Mouse (Mus musculus) hindbrain, embryonic 15.5 days (tissue): Measurements from ENCODE around the gene Qrich2. TPM values are rescaled to one million over a fixed set of nuclear protein-coding genes. Genes with fewer than 3 reads are reported as not detected.

Experiments
- ATAC-seq: fragments of 200-750 bp; cut with Nextera tagmentation; 2 replicates; pipeline ENCODE4 v1.8.0; 2017; ENCODE audit warnings: low read depth, moderate number of reproducible peaks, moderate TSS enrichment; ENCODE audit not compliant: low FRiP score
- H3K27ac ChIP-seq: fragments of 300-500 bp; sonication (generic); replicated peaks from 2 replicates; pipeline ENCODE4 v1.5.1; 2015; ENCODE audit warnings: mild to moderate bottlenecking, inconsistent platforms
- H3K27me3 ChIP-seq: fragments of 300-500 bp; sonication (generic); 2 replicates; pipeline ENCODE4 v1.6.1; 2015; ENCODE audit warnings: control low read depth, inconsistent platforms
- H3K36me3 ChIP-seq: fragments of 300-500 bp; sonication (generic); 2 replicates; pipeline ENCODE4 v1.6.1; 2015; ENCODE audit warnings: control low read depth, inconsistent platforms
- H3K4me1 ChIP-seq: fragments of 300-500 bp; sonication (generic); replicated peaks from 2 replicates; pipeline ENCODE4 v1.6.1; 2015; ENCODE audit warnings: control low read depth, inconsistent platforms
- H3K4me2 ChIP-seq: fragments of 300-500 bp; sonication (generic); 2 replicates; pipeline ENCODE4 v1.6.1; 2015; ENCODE audit warnings: moderate library complexity, mild to moderate bottlenecking, inconsistent platforms
- H3K4me3 ChIP-seq: fragments of 300-500 bp; sonication (generic); 2 replicates; pipeline ENCODE4 v1.5.1; 2015; ENCODE audit warnings: mild to moderate bottlenecking, inconsistent platforms
- H3K9ac ChIP-seq: fragments of 300-500 bp; sonication (generic); 2 replicates; pipeline ENCODE4 v1.6.1; 2015; ENCODE audit warnings: inconsistent platforms
- H3K9me3 ChIP-seq: fragments of 300-500 bp; sonication (generic); 2 replicates; pipeline ENCODE4 v1.6.1; 2016; ENCODE audit warnings: control low read depth, inconsistent platforms
- WGBS: fragments of 180-500 bp; shearing (Covaris S2); methylation state at CpG from one replicate; pipeline ENCODE4 v1.1.7; 2015; 5-methylcytosine and 5-hydroxymethylcytosine counted together
- polyA plus RNA-seq: library from polyadenylated mRNA; unstranded; fragments of >200 nt; fragmentation: Nextera tagmentation; extraction: Ambion mirVana; gene quantifications from 2 replicates; pipeline ENCODE4 v1.2.1, GENCODE M21; 2015

The Qrich2 gene
- polyA plus RNA-seq, 1 experiment from 2014 or later = 0.47 TPM

GRCm38 (mm10) chr11:116394769-116395168 lies 71.3 kb downstream of the Qrich2 start:
- Histone ChIP-seq H3K9me3 (no peaks in the 10 kb centered on the region), H3K4me2 (no peak overlapping the region), H3K4me1 (0 out of 2 replicates have a peak, but pooled peaks cover 4% of the 10 kb centered on the region), H3K27ac (no peak overlapping the region), H3K4me3 (no peak overlapping the region), H3K36me3 (0 out of 2 replicates have a peak, but pooled peaks cover 7% of the 10 kb centered on the region), H3K9ac (no peak overlapping the region), H3K27me3 (no peaks in the 10 kb centered on the region)
- ATAC-seq = no peak
- WGBS = 98% methylated on average over 4 of the region's 4 CpGs

Other genes with a start within 250 kb of the Qrich2 start
- 1.0 and 1.1 TPM in 2 replicates for gene Evpl, start 228.2 kb downstream of the Qrich2 start, polyA plus RNA-seq
- 63.9 and 66.1 TPM in 2 replicates for gene Srp68, start 192.0 kb downstream of the Qrich2 start, polyA plus RNA-seq
- 0.51 and 0.68 TPM in 2 replicates for gene Galr2, start 185.3 kb downstream of the Qrich2 start, polyA plus RNA-seq
- gene Exoc7, start 159.0 kb downstream of the Qrich2 start, polyA plus RNA-seq = 106 and 108 TPM in 2 replicates
- gene Foxj1, start 130.8 kb downstream of the Qrich2 start, polyA plus RNA-seq = 13.7 and 23.2 TPM in 2 replicates
- gene Rnf157, start 53.2 kb downstream of the Qrich2 start, polyA plus RNA-seq = 69.8 and 78.1 TPM in 2 replicates
- gene Ubald2, start 32.1 kb downstream of the Qrich2 start, polyA plus RNA-seq = 42.7 and 44.3 TPM in 2 replicates
- 181 and 186 TPM in 2 replicates for gene Prpsap1, start 28.0 kb upstream of the Qrich2 start, polyA plus RNA-seq
- 8.4 and 11.0 TPM in 2 replicates for gene Sphk1, start 64.7 kb upstream of the Qrich2 start, polyA plus RNA-seq
- gene Ube2o, start 115.2 kb upstream of the Qrich2 start, polyA plus RNA-seq = 35.0 and 36.7 TPM in 2 replicates
- gene Aanat, start 120.2 kb upstream of the Qrich2 start, polyA plus RNA-seq = 0.14 TPM in 1 of 2 replicates, not detected in the other
- 1.1 and 1.6 TPM in 2 replicates for gene Rhbdf2, start 160.8 kb upstream of the Qrich2 start, polyA plus RNA-seq
- 2.8 and 3.8 TPM in 2 replicates for gene Prcd, start 187.3 kb upstream of the Qrich2 start, polyA plus RNA-seq
- gene Cygb, start 188.1 kb upstream of the Qrich2 start, polyA plus RNA-seq = 25.7 and 29.1 TPM in 2 replicates